Mouse (Mus musculus) small intestine, adult 2 months (tissue): ENCODE results near the gene Plscr2. TPM values are rescaled to one million over a fixed set of nuclear protein-coding genes. Genes with fewer than 3 reads are reported as not detected.
A peak's percentile ranks its signal among the peaks of the same experiment; 100 is the strongest.

Experiments
- H3K27ac ChIP-seq: fragments of 200-500 bp; 2 replicates; pipeline ENCODE4 v1.5.1; 2012; ENCODE audit warnings: low read depth, low read length, control low read depth, inconsistent platforms; ENCODE audit not compliant: insufficient read depth
- H3K27me3 ChIP-seq: fragments of 200-500 bp; 2 replicates; pipeline ENCODE4 v1.6.1; 2012; ENCODE audit warnings: mild to moderate bottlenecking, moderate library complexity, low read length, inconsistent platforms; ENCODE audit not compliant: control insufficient read depth, insufficient read depth
- H3K36me3 ChIP-seq: fragments of 200-500 bp; 2 replicates; pipeline ENCODE4 v1.6.1; 2012; ENCODE audit warnings: mild to moderate bottlenecking, low read length, control low read depth, inconsistent platforms; ENCODE audit not compliant: control insufficient read depth, insufficient read depth
- H3K4me1 ChIP-seq: fragments of 200-500 bp; 2 replicates; pipeline ENCODE4 v1.6.1; 2012; ENCODE audit warnings: low read length, inconsistent platforms, mixed read lengths; ENCODE audit not compliant: control insufficient read depth, insufficient read depth, insufficient read length
- H3K4me3 ChIP-seq: fragments of 200-500 bp; 2 replicates; pipeline ENCODE4 v1.5.1; 2012; ENCODE audit warnings: low read depth, mild to moderate bottlenecking, control low read depth, inconsistent platforms, low read length, moderate library complexity
- CTCF ChIP-seq: fragments of 200-500 bp; IDR thresholded peaks from 2 replicates; pipeline ENCODE4 v1.5.1; 2012; ENCODE audit warnings: low read depth, mild to moderate bottlenecking, control low read depth, inconsistent platforms, low read length, moderate library complexity, mixed read lengths; ENCODE audit not compliant: insufficient replicate concordance, insufficient read length; ENCODE audit errors: extremely low read depth
- POLR2A ChIP-seq: fragments of 200-500 bp; IDR thresholded peaks from 2 replicates; pipeline ENCODE4 v1.6.1; 2012; ENCODE audit warnings: low read depth, mild to moderate bottlenecking, control low read depth, inconsistent platforms, low read length, moderate library complexity
- WGBS: fragments of 180-500 bp; shearing (Covaris S2); methylation state at CpG from one replicate; pipeline ENCODE4 v1.1.7; 2018; 5-methylcytosine and 5-hydroxymethylcytosine counted together
- polyA plus RNA-seq: library from polyadenylated mRNA; depleted of rRNA; stranded (reverse); fragments of >200 nt; gene quantifications from 2 replicates; pipeline ENCODE4 v1.2.3, GENCODE M21; 2012

Plscr2 gene
- polyA plus RNA-seq, 1 experiment, result 0.80 TPM

- Histone ChIP-seq H3K27ac (peak overlapping the region; percentile 50), H3K36me3 (peaks cover 8% of the 10 kb centered on the region; the same call in 1 of the 2 replicates), H3K27me3 (no peaks in the 10 kb centered on the region; the same call in 1 of the 2 replicates), H3K4me1 (peaks cover 3% of the 10 kb centered on the region; the same call in 1 of the 2 replicates), H3K4me3 (no peak overlapping the region)
- WGBS, result 52% methylated on average over 6 of the region's 6 CpGs
- TF ChIP-seq POLR2A (no peak), CTCF (no peak)
Observed at GRCm38 (mm10) chr9:92273956-92274762, 1.2 kb upstream of the Plscr2 start.

GRCm38 (mm10) chr9:92276360-92276759 is 958 bp downstream of the Plscr2 start:
- no peak for TF ChIP-seq CTCF

GRCm38 (mm10) chr9:92280048-92280447 is 4.6 kb downstream of the Plscr2 start:
- H3K4me1 ChIP-seq, result no peaks in the 10 kb centered on the region
- no peak overlapping the region for H3K27ac ChIP-seq
- no peaks in the 10 kb centered on the region for H3K27me3 ChIP-seq
- 82% methylated on average over 1 of the region's 1 CpGs for WGBS
- TF ChIP-seq POLR2A (no peak), CTCF (no peak)
- H3K36me3 ChIP-seq, result no peaks in the 10 kb centered on the region
- no peak overlapping the region for H3K4me3 ChIP-seq

More at GRCm38 (mm10) chr9:92276360-92276759, 958 bp downstream of the Plscr2 start:
- WGBS, result 39% methylated on average over 7 of the region's 7 CpGs
- peaks cover 3% of the 10 kb centered on the region; the same call in 1 of the 2 replicates for H3K4me1 ChIP-seq
- H3K4me3 ChIP-seq, result no peak overlapping the region
- H3K36me3 ChIP-seq, result no peaks in the 10 kb centered on the region; the same call in 1 of the 2 replicates
- no peak overlapping the region for H3K27ac ChIP-seq
- H3K27me3 ChIP-seq, result no peaks in the 10 kb centered on the region; the same call in 1 of the 2 replicates

GRCm38 (mm10) chr9:92282563-92283171 is 7.3 kb downstream of the Plscr2 start:
- no peaks in the 10 kb centered on the region for H3K36me3 ChIP-seq
- TF ChIP-seq CTCF, result no peak
- no peak for TF ChIP-seq POLR2A
- 80% methylated on average over 7 of the region's 7 CpGs for WGBS
- H3K4me3 ChIP-seq, result no peak overlapping the region
- H3K27ac ChIP-seq, result no peak overlapping the region
- H3K27me3 ChIP-seq, result no peaks in the 10 kb centered on the region; the same call in 1 of the 2 replicates
- H3K4me1 ChIP-seq, result no peaks in the 10 kb centered on the region

- H3K36me3 ChIP-seq, result no peaks in the 10 kb centered on the region
- H3K27me3 ChIP-seq, result peaks cover 10% of the 10 kb centered on the region
- WGBS, result 67% methylated on average over 3 of the region's 3 CpGs
- TF ChIP-seq CTCF (no peak), POLR2A (no peak)
- H3K27ac ChIP-seq, result no peak overlapping the region
- no peaks in the 10 kb centered on the region for H3K4me1 ChIP-seq
- no peak overlapping the region for H3K4me3 ChIP-seq
Observed at GRCm38 (mm10) chr9:92289675-92290074, 14.3 kb downstream of the Plscr2 start.

- TF ChIP-seq POLR2A, result no peak
- TF ChIP-seq CTCF, result no peak
- 89% methylated on average over 2 of the region's 2 CpGs for WGBS
- H3K4me3 ChIP-seq, result no peak overlapping the region
Observed at GRCm38 (mm10) chr9:92292169-92292568, 16.8 kb downstream of the Plscr2 start.

GRCm38 (mm10) chr9:92292922-92293321 is 17.5 kb downstream of the Plscr2 start:
- Histone ChIP-seq H3K27me3 (peaks cover 10% of the 10 kb centered on the region), H3K4me1 (no peaks in the 10 kb centered on the region), H3K4me3 (no peak overlapping the region), H3K36me3 (no peaks in the 10 kb centered on the region), H3K27ac (no peak overlapping the region)
- TF ChIP-seq CTCF (no peak), POLR2A (no peak)
- 75% methylated on average over 3 of the region's 3 CpGs for WGBS

More at GRCm38 (mm10) chr9:92292169-92292568, 16.8 kb downstream of the Plscr2 start:
- Histone ChIP-seq H3K27me3 (peaks cover 10% of the 10 kb centered on the region), H3K4me1 (no peaks in the 10 kb centered on the region), H3K36me3 (no peaks in the 10 kb centered on the region), H3K27ac (no peak overlapping the region)
